Mouse (Mus musculus): ENCODE measurements around the gene Usp6nl.

DNA sequence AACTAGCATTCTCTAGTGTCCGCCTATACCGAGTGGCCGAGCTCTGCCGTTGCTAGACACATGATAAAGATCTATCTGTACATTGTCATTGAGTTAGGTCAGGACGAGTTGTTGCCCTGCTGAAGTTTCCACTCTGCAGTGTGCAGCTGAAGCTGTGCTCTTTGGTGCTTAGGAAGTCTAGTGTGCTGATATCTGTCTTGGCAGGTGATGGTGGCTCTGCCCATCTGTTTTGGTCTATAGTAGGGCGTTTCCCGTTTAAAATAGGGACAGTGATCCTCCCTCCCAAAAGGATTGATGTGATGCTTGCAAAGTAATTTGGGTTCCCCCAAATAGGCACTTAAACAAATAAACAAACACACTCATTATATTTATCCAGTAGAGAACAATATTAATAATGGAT lies 82.2 kb downstream of the Usp6nl start:
- TF ChIP-seq GATA1 (IDR thresholded peaks at IDR 0.05; ENCODE audit: low read length): no peak
- no peak for TF ChIP-seq TAL1 (IDR thresholded peaks at IDR 0.05; ENCODE audit: low read length)

Measured in erythroblast, embryonic 14.5 days (primary cell).